Mouse (Mus musculus): Measurements from ENCODE around the gene Hsd17b1. TPM values are rescaled to one million over a fixed set of nuclear protein-coding genes. Genes with fewer than 3 reads are reported as not detected.

Hsd17b1 gene
- 1 to 10 TPM in 1 of 2 experiments, under 1 TPM in 1; 0.66 to 1.5 TPM for total RNA-seq (2021)
- long read RNA-seq, result 0 reads

- no peak for DNase-seq (ENCODE audit: low spot score in 2 of 2)
Measured at GRCm38 (mm10) chr11:101078121-101078520, at the start of gene Hsd17b1. TSS of gene Hsd17b1 (plus strand) at chr11:101078411.

DNA sequence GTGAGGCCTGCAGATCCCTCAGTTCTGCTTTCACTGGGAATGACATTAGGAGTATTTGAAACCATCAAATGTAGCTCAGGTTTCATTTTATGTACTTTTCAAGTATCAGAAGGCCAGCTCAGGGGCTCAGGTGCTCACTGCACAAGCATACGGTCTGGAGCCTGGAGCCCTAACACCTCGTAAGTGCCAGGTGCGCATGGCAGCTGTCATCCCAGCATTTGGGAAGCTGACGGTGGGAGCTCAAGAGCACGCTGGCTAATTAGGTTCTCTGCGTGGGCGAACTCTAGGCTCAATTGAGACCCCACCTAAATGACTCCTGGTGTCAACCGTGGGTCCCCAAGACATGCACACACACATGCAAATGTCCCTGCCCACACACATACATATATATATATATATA is 48.9 kb upstream of the Hsd17b1 start:
- no peak for DNase-seq (ENCODE audit: low spot score in 2 of 2)

DNA sequence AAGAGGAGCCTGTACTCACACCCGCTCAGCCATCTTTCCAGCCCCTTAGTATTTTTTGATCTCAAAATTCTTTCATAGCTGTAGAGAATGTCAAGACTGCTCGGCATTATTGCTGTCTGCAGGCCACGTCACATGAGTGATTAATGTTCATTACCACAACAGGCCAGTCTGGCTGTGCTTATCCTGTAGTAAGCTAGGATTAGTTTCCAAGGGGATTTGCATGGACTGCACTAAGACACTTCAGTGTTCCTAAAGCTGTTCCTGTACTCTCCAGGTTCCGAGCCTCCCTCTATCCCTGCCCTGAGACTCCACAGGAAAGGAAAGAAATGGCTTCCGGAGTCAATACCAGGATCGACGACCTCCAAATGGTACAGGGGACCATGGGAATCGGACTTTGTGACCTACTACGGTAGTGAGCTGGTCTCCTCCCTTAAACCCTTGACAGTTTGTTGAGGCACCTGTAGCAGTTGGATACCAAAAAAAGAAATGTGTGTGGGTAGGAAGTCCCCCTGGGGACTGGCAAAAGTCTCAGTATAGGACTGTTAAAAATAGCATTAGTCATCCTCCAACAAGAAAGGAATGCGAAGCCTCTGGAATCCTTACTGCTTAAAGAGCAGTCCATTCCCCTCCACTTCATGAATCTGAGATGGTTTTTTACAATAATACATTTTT is 47.9 kb upstream of the Hsd17b1 start:
- no peak for DNase-seq (ENCODE audit: low spot score in 2 of 2)

- DNase-seq (ENCODE audit: low spot score in 2 of 2), result no peak
Measured at GRCm38 (mm10) chr11:101030808-101031156, 47.4 kb upstream of the Hsd17b1 start.

DNA sequence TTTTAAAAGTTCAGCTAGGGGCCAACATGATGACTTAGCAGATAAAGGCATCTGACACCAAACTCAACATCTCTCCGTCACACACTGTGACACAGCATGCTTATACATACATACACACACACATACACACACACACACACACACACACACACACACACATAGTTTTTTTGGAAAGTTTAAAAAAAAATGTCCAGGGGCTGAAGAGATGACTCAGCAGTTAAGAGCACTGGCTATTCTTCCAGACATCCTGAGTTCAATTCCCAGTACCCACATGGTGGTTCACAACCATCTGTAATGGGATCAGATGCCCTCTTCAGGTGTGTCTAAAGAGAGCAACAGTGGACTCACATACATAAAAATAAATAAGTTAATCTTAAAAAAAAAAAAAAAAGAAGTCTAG is 46.7 kb upstream of the Hsd17b1 start:
- no peak for DNase-seq (ENCODE audit: low spot score in 2 of 2)

GRCm38 (mm10) chr11:101033856-101034500 is 44.2 kb upstream of the Hsd17b1 start:
- DNase-seq (ENCODE audit: low spot score in 2 of 2), result no peak

DNA sequence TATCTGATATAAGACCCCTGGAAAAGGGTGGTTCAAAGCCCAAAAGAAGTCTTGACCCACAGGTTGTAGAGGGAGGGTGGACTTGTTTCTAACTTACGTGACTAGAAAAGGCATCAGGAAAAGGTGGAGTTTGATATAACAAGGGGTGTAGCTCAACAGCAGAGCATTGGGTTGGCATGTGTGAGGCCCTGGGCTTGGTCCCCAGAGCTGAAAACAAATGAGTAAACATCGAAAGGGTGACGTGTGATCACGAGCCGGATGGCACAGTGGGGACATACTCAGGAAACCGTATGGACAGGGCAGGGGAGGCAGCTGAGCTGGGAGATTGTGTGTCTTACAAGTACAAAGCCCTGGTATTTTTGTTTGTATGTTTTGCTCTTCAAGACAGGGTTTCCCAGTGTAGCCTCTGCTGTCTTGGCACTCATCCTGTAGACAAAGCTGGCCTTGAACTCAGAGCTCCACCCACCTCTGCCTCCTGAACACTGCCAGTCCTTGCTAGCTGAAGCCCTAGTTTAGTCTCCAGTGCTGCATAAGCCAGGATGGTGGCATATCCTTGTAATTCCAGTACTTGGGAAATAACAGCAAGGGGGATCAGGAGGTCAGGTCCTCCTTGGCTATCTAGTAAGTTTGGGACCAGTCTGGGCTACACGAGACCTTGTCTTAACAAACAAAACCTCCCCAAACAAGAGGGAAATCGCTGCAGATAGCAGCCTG is 43.4 kb upstream of the Hsd17b1 start:
- DNase-seq (ENCODE audit: low spot score in 2 of 2), result no peak

DNA sequence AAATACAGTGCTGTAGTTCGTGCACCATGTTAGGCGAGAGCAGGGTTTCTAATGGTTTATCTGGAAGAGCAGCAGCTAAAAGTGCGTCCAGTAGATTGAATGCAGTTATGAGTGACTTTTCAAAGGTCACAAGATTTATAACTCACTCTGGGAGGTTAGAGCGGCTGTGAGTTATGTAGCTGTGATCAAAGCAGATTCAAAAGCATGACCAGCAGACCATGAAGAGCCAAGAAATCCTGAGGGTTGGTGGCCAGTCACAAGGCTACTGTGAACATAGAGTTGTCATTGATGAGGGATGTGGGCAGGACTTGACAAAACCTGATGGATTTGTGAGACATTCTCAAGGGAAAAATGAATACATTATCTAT is 42.9 kb upstream of the Hsd17b1 start:
- DNase-seq (ENCODE audit: low spot score in 2 of 2), result no peak

DNA sequence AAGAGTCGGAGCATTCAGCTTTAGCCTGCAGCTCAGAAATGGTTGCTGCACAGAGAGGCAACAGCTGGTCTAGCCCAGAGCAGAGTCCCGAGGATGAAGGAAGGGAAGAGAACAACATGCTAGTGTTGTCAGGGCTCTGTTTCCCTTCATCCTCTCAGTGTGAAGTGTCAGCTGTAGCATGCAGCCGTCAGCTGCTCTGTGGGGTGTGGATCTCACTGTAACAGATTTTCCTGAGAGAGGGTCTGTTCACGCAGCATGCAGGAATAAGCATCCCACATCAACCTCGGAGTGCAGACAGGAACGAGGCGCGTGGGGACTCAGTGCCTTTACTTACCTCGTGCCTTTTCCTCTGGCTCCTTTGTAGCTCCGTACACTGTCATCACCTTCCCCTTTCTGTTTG is 40.4 kb upstream of the Hsd17b1 start:
- peak in 1 of 2 experiments; percentile 63 for DNase-seq (ENCODE audit: low spot score in 2 of 2)

GRCm38 (mm10) chr11:101045826-101046225 is 32.4 kb upstream of the Hsd17b1 start:
- no peak for DNase-seq (ENCODE audit: low spot score in 2 of 2)

DNA sequence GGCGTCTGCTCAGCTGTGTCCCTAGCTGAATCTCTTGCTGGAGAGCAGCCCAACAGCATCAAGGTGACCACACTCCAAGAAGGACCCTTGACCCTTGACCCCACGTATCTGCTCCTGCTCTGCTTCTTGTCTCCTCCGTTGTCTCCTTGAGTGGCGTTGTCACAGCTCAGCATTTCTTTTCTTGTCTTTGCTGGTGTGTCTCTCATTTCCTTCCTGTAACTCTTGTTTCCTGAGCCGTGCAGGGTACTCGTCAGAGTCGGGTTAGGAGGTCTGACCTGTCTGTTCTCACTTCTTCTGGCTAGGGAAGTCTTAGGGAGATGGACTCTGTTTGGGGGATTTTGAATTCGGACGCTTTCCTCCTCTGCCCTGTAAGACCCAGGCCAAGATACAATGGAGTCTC is 31.8 kb upstream of the Hsd17b1 start:
- no peak for DNase-seq (ENCODE audit: low spot score in 2 of 2)

GRCm38 (mm10) chr11:101047502-101047901 is 30.7 kb upstream of the Hsd17b1 start:
- no peak for DNase-seq (ENCODE audit: low spot score in 2 of 2)

DNA sequence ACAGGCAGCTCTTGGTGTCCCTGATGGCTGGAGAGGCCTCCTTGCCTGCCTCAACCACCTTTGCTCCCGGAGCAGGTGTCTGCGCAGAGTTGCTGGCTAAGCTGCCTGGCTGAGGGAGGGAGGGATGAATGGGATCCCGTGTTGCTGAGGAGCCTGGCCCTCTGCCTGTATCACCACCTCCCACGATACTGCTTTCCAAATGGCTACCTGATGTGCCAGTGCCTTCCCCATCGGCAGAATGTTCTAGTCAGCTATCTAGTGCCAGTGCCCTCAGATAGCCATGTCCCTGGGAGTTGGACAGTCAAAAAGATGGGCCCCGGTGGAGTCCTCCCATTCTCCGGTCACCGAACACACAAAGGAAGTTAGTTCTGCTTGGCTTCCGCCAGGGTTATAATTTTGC is 27.9 kb upstream of the Hsd17b1 start:
- DNase-seq (ENCODE audit: low spot score in 2 of 2), result peak; percentile 64 to 83

GRCm38 (mm10) chr11:101051051-101051493 is 27.1 kb upstream of the Hsd17b1 start:
- peak; percentile 56 to 76 for DNase-seq (ENCODE audit: low spot score in 2 of 2)

GRCm38 (mm10) chr11:101051617-101052016 is 26.6 kb upstream of the Hsd17b1 start:
- no peak for DNase-seq (ENCODE audit: low spot score in 2 of 2)

DNA sequence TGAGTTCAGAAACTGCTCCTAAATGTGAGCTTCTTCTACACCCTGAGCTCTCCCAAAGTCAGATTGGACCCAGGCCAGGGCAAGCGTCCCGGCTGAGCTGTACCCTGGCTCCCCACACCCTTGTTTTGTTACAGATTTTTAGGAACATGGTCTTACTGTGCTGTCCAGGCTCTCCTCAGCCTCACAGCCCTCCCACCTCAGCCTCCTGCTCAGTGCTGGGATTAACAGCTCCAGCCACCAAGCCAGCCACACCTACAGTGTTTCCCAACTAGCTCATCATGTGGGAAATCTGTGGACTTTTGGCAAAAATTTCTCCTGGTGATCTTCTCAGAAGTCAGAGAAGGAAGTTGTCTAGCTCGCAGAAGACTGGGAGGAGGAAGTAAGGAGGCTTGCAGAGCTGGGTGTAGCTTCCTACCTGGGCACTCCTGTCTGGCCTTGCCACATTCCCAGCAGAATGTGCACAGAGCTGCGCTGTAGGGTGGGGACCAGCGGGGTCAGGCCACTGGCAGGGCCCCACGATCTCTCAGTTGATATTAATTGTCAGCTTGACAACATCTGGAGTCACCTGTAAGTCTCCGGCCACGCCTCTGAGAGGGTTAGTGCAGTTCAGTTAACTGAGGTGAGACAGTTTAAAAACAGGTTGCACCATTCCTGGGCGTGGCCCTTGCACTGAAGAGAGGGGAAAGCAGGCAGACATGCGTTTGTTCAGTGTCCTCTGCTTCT is 25.3 kb upstream of the Hsd17b1 start:
- DNase-seq (ENCODE audit: low spot score in 2 of 2), result no peak

GRCm38 (mm10) chr11:101053974-101054373 is 24.2 kb upstream of the Hsd17b1 start:
- DNase-seq (ENCODE audit: low spot score in 2 of 2), result no peak

- DNase-seq (ENCODE audit: low spot score in 2 of 2), result no peak
Measured at GRCm38 (mm10) chr11:101055418-101055817, 22.8 kb upstream of the Hsd17b1 start.

DNA sequence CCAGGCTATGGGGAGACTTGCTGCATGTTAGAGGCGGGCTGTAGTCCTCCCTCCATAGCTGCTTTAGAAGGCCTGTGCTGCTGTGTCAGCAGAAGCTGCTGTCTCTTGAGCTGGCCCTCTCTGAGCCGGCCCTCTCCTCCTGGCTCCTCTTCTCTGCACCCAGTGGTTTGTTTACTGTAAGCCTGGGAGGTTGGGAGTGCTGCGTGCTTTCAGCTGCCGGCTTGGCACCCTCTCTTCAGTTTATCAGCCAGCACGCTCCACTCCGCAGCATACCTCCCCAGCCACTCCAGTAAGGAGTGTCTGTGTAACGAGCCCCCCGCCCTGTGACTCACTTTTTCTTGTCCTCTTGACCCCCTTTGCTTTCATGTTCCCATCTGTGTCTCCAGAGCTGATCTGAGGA is 21.3 kb upstream of the Hsd17b1 start:
- no peak for DNase-seq (ENCODE audit: low spot score in 2 of 2)

- peak; percentile 73 to 91 for DNase-seq (ENCODE audit: low spot score in 2 of 2)
Measured at GRCm38 (mm10) chr11:101057860-101058259, 20.4 kb upstream of the Hsd17b1 start.

DNA sequence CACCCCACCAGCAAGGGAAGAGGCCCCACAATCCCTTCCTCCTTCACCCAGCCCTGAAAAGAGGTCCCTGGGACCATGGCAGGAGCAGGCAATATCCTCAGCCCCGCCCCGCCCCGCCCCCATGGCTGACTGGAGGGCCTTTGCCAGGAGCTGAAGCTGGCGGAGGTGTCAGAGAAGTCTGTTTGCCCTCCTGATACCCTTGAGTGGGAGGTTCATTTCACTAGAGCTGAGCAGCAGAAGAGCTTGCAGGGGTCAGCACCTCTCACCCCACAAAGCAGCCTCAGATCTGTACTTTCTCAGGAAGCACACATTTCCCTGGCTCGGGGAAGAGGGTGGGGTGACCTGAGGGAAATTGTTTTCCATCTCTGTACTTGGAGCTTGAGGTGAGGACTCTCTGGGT is 19.5 kb upstream of the Hsd17b1 start:
- no peak for DNase-seq (ENCODE audit: low spot score in 2 of 2)

DNA sequence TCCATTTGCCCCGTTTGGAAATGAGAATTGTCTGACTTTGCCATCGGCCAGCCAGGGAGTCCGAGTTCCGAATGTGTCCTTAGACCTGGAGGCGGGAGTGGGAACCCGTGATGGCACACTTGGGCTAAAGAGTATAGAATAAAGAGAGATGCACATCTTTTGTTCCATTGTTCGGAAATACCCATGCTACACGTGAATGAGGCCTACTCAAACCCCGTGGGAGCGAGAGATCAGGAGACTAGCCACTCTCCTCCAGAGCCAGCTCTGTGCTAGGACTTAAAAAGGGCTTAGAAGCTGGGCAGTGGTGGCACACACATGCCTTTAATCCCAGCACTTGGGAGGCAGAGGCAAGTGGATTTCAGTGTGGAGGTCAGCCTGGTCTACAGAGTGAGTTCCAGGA is 18.7 kb upstream of the Hsd17b1 start:
- no peak for DNase-seq (ENCODE audit: low spot score in 2 of 2)

Measured in layer of hippocampus, adult 18-20 months (tissue).